Mouse (Mus musculus) kidney, adult 2 months (tissue): ENCODE data around the gene Copz2.

Source experiments
- CTCF ChIP-seq: fragments of 200-500 bp; conservative IDR thresholded peaks from 2 replicates; pipeline ENCODE4 v1.5.1; 2011; ENCODE audit warnings: low read depth, mild to moderate bottlenecking, control low read depth, low read length, moderate library complexity, mixed read lengths; ENCODE audit not compliant: insufficient read depth, insufficient read length
- POLR2A ChIP-seq: fragments of 200-500 bp; IDR thresholded peaks from one replicate; pipeline ENCODE4 v1.6.1; 2011; ENCODE audit warnings: low read depth, low read length, control low read depth

DNA sequence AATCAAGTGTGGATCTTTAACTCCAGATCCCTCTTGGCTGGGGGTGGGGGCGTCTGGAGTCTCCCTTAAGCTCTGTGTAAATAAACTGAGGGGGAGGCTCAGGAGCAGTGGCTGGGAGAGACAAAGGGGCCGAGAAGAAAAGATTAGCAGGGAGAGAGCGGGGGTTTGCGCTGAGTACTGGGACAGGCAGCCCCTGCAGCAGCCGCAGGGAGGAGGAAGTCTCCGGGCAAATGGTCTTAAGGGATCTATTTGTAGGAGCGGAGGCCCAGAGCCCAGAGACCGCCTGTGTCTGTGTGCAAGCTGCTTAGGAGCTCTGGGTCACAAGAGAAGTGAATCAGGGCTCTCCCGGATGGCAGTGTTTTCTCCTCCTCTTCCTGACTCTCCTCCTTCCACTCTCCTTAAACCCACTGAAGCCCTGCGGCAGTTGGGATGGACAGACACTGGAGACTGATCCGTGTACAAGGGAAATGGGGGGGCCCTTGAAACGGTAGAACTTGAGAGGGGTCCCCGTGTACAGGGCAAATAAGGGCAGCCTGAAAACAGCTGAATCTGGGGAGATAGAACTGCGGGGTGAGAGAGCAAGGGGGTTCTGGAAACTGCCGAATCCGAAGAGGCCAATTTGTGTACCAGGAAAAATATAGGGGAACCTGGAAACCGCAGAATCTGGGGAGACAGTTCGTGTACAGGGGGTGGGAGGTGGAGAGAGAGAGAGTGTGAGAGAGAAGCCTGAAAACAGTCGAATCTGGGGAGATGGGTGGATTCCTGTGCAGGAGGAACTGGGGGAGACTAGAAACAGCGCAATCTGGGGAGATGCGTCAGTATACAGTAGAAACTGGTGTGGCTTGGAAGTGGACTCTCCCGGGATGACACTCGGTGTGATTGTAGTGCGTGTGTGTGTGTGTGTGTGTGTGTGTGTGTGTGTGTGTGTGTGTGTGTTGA, 23.0 kb downstream of the Copz2 start:
- TF ChIP-seq CTCF (no peak), POLR2A (no peak)
